Mouse (Mus musculus) urinary bladder, adult 18-20 months (tissue): ENCODE data around the gene Gldn.

Experiments used
- DNase-seq, 2 experiments: peaks; one replicate each; pipeline ENCODE4 v3.0.0; 2022; ENCODE audit warnings: low spot score in 2 of 2, mixed read lengths in 2 of 2

Gldn gene

GRCm38 (mm10) chr9:54286331-54286987 is at the start of gene Gldn:
Gene Gldn, plus strand, starts transcription at chr9:54286486.
- no peak for DNase-seq

GRCm38 (mm10) chr9:54244869-54245665 is 41.2 kb upstream of the Gldn start:
- DNase-seq, result no peak

GRCm38 (mm10) chr9:54264754-54265153 is 21.5 kb upstream of the Gldn start:
- DNase-seq, result peak; percentile 2 to 14

- no peak for DNase-seq
These were observed 18.3 kb upstream of the Gldn start, which contains the start of gene Cyp19a1 for GRCm38 (mm10) chr9:54268010-54268409. Gene Cyp19a1, minus strand, starts transcription at chr9:54268110.

GRCm38 (mm10) chr9:54269987-54270386 is 16.3 kb upstream of the Gldn start:
- no peak for DNase-seq

GRCm38 (mm10) chr9:54270889-54271288 is 15.4 kb upstream of the Gldn start:
- DNase-seq, result no peak

- no peak for DNase-seq
These were observed 11.0 kb upstream of the Gldn start for GRCm38 (mm10) chr9:54275283-54275682.

- DNase-seq, result no peak
These were observed 7.2 kb upstream of the Gldn start for GRCm38 (mm10) chr9:54279046-54279589.

- no peak for DNase-seq
These were observed 1.5 kb downstream of the Gldn start for GRCm38 (mm10) chr9:54287804-54288203.

- DNase-seq, result no peak
These were observed 13.1 kb downstream of the Gldn start for GRCm38 (mm10) chr9:54299389-54299788.

GRCm38 (mm10) chr9:54299792-54300191 is 13.5 kb downstream of the Gldn start:
- DNase-seq, result no peak

GRCm38 (mm10) chr9:54301255-54301654 is 15.0 kb downstream of the Gldn start:
- no peak for DNase-seq

GRCm38 (mm10) chr9:54308209-54308608 is 21.9 kb downstream of the Gldn start:
- DNase-seq, result no peak

- DNase-seq, result no peak
These were observed 22.6 kb downstream of the Gldn start for GRCm38 (mm10) chr9:54308751-54309358.

GRCm38 (mm10) chr9:54316363-54316762 is 30.1 kb downstream of the Gldn start:
- no peak for DNase-seq

- DNase-seq, result no peak
These were observed 37.2 kb downstream of the Gldn start for GRCm38 (mm10) chr9:54323456-54323855.

GRCm38 (mm10) chr9:54329201-54329600 is 42.9 kb downstream of the Gldn start:
- DNase-seq, result no peak

- no peak for DNase-seq
These were observed 49.3 kb downstream of the Gldn start for GRCm38 (mm10) chr9:54335582-54335981.

GRCm38 (mm10) chr9:54336532-54337144 is 50.4 kb downstream of the Gldn start:
- peak in 1 of 2 experiments; percentile 12 for DNase-seq

- no peak for DNase-seq
These were observed 55.7 kb downstream of the Gldn start for GRCm38 (mm10) chr9:54342026-54342425.

GRCm38 (mm10) chr9:54356756-54357155 is 70.5 kb downstream of the Gldn start:
- no peak for DNase-seq
